Mouse (Mus musculus) thymus, postnatal 10 days (tissue): ENCODE measurements around the gene Nlrp4e.
"Not testable (repeated sequence)": the region's sequence is repeated elsewhere in the genome, so short reads cannot be mapped to it uniquely, and the experiment has no call there.

ENCODE experiments used
- DNase-seq, 2 experiments: peaks; one replicate each; pipeline ENCODE4 v3.0.0; 2021; ENCODE audit warnings: low spot score in 2 of 2

Gene Nlrp4e

GRCm38 (mm10) chr7:23300892-23301291, at the start of gene Nlrp4e:
Nlrp4e (plus strand) TSS chr7:23301192.
- not testable (repeated sequence) for DNase-seq

DNA sequence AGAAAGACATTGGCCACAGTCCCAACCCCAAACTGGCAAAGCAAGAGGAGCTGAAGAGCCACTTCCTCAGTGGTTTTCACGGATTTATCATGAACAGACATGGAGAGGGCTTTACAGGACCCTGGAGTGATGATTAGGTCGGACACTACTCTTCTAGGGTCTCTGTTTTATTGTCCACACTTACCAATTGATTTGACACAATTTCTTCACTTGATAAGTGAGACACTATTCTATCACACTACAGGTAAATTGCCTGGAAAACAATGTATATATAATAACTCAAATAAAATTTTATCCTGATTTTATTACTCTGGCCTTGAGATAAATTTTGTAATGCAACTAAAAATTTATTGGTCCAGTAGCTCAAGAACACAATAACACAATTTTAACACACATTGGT, 49.4 kb upstream of the Nlrp4e start, which contains the start of gene Vmn1r166:
Gene Vmn1r166, minus strand, starts transcription at position 101 of the 400 bp plus-strand sequence.
- DNase-seq: not testable (repeated sequence)

DNA sequence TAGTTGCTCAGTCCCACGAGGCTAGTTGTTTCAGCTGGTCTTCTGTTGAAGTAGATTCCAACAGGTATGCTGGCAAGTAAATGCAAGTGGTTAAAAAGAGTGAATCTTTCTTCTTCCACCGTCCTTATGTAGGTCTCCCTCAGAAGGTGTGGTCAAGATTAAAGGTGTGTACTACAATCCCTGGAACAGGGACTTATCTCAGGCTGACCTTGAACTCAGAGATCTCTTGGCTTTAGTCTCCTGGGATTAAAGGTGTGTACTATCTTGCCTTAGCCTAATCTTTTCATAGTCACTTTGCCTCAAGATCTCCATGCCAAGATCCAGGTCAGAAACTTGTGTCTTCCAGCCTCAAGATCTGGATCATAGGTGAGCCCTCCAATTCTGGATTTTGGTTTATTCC, 22.2 kb upstream of the Nlrp4e start, which contains the start of gene Gm6902:
Gene Gm6902, minus strand, starts transcription at position 101 of the 400 bp plus-strand sequence.
- DNase-seq: not testable (repeated sequence)

DNA sequence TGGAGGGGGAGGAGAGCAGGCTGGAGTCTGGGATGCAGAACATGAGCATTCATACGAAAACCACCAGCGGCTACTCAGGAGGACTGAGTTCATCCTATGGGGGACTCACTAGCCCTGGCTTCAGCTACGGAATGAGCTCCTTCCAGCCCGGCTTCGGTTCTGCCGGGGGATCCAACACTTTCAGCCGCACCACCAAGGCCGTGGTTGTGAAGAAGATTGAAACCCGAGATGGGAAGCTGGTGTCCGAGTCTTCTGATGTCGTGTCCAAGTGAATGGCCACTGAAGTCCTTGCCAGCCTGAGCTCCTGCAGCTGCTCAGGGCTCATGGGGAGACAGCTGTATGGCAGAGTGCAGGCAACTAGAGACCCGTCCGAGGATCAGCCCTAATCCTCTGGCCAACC, 57.3 kb downstream of the Nlrp4e start:
- not testable (repeated sequence) for DNase-seq

GRCm38 (mm10) chr7:23385589-23385988, 84.6 kb downstream of the Nlrp4e start, which contains the start of gene Nlrp5:
Nlrp5 (plus strand) TSS chr7:23385889.
- no peak for DNase-seq
